Mouse (Mus musculus) liver, embryonic 11.5 days (tissue): ENCODE measurements at regions not wholly inside any gene's neighbourhood (a gene's known extent, or its start where the extent isn't known, plus 50 kb on each side); places are given as distances from the start of the nearest gene placed in this dataset.
A peak's percentile ranks its signal among the peaks of the same experiment; 100 is the strongest.

ENCODE experiments used
- ATAC-seq: fragments of 200-750 bp; cut with Nextera tagmentation; replicated peaks from 2 replicates; pipeline ENCODE4 v1.8.0; 2017; ENCODE audit warnings: moderate number of reproducible peaks, mild to moderate bottlenecking, moderate TSS enrichment, moderate library complexity; ENCODE audit not compliant: low FRiP score
- DNase-seq: peaks from one replicate; pipeline ENCODE4 v3.0.0-alpha.2; 2017; ENCODE audit warnings: low spot score
- H3K27ac ChIP-seq: fragments of 300-500 bp; sonication (generic); 2 replicates; pipeline ENCODE4 v1.5.1; 2014; ENCODE audit warnings: mild to moderate bottlenecking, low read depth, low read length, control low read depth
- H3K27me3 ChIP-seq: fragments of 300-500 bp; sonication (generic); replicated peaks from 2 replicates; pipeline ENCODE4 v1.6.1; 2014; ENCODE audit warnings: low read length, mixed read lengths; ENCODE audit not compliant: control insufficient read depth, insufficient read depth
- H3K36me3 ChIP-seq: fragments of 300-500 bp; sonication (generic); 2 replicates; pipeline ENCODE4 v1.6.1; 2014; ENCODE audit warnings: mild to moderate bottlenecking, low read length, moderate library complexity, mixed read lengths; ENCODE audit not compliant: control insufficient read depth, insufficient read depth
- H3K4me1 ChIP-seq: fragments of 300-500 bp; sonication (generic); replicated peaks from 2 replicates; pipeline ENCODE4 v1.6.1; 2014; ENCODE audit warnings: low read length, mixed read lengths; ENCODE audit not compliant: control insufficient read depth, insufficient read depth
- H3K4me2 ChIP-seq: fragments of 300-500 bp; sonication (generic); 2 replicates; pipeline ENCODE4 v1.6.1; 2014; ENCODE audit warnings: mild to moderate bottlenecking, control low read depth, moderate library complexity
- H3K4me3 ChIP-seq: fragments of 300-500 bp; sonication (generic); 2 replicates; pipeline ENCODE4 v1.5.1; 2014; ENCODE audit warnings: low read depth, low read length, control low read depth
- H3K9ac ChIP-seq: fragments of 300-500 bp; sonication (generic); 2 replicates; pipeline ENCODE4 v1.6.1; 2014; ENCODE audit warnings: low read depth, low read length, control low read depth
- H3K9me3 ChIP-seq: fragments of 300-500 bp; sonication (generic); 2 replicates; pipeline ENCODE4 v1.6.1; 2016; ENCODE audit warnings: low read length, inconsistent platforms, mixed read lengths; ENCODE audit not compliant: control insufficient read depth
- WGBS: fragments of 180-500 bp; shearing (Covaris S2); extraction: QIAGEN DNeasy Blood & Tissue Kit; methylation state at CpG from one replicate; pipeline ENCODE4 v1.1.7; 2014; 5-methylcytosine and 5-hydroxymethylcytosine counted together

- no peak for DNase-seq
These were observed 58.6 kb downstream of the Drd1 start for GRCm38 (mm10) chr13:53996867-53997266.

GRCm38 (mm10) chr13:53992863-53993451, 62.5 kb downstream of the Drd1 start:
- no peaks in the 10 kb centered on the region for H3K4me1 ChIP-seq
- ATAC-seq (no peak), DNase-seq (no peak)
- no peak overlapping the region for H3K4me2 ChIP-seq
- H3K36me3 ChIP-seq: no peaks in the 10 kb centered on the region
- no peaks in the 10 kb centered on the region for H3K9me3 ChIP-seq
- no peak overlapping the region for H3K9ac ChIP-seq
- 57% methylated on average over 7 of the region's 7 CpGs for WGBS
- no peak overlapping the region for H3K27ac ChIP-seq
- no peak overlapping the region for H3K4me3 ChIP-seq
- no peaks in the 10 kb centered on the region for H3K27me3 ChIP-seq

More at GRCm38 (mm10) chr13:53996867-53997266, 58.6 kb downstream of the Drd1 start:
- 65% methylated on average over 1 of the region's 1 CpGs for WGBS
- ATAC-seq: no peak
- H3K4me1 ChIP-seq: no peaks in the 10 kb centered on the region
- no peak overlapping the region for H3K4me2 ChIP-seq
- no peaks in the 10 kb centered on the region for H3K27me3 ChIP-seq
- no peak overlapping the region for H3K4me3 ChIP-seq
- H3K9me3 ChIP-seq: no peaks in the 10 kb centered on the region
- H3K27ac ChIP-seq: no peak overlapping the region
- no peak overlapping the region for H3K9ac ChIP-seq
- H3K36me3 ChIP-seq: no peaks in the 10 kb centered on the region

- Histone ChIP-seq H3K4me2 (no peak overlapping the region), H3K4me1 (no peaks in the 10 kb centered on the region), H3K9ac (no peak overlapping the region), H3K36me3 (no peaks in the 10 kb centered on the region), H3K4me3 (no peak overlapping the region), H3K27me3 (no peaks in the 10 kb centered on the region), H3K9me3 (no peaks in the 10 kb centered on the region), H3K27ac (no peak overlapping the region)
- ATAC-seq (no peak), DNase-seq (peak; percentile 3)
- 22% methylated on average over 2 of the region's 2 CpGs for WGBS
These were observed 76.3 kb downstream of the Drd1 start for GRCm38 (mm10) chr13:53979226-53979625.

- no peak overlapping the region for H3K4me2 ChIP-seq
- no peak for ATAC-seq
- no peak overlapping the region for H3K4me3 ChIP-seq
- DNase-seq: no peak
- H3K4me1 ChIP-seq: no peaks in the 10 kb centered on the region
- 0 out of 2 replicates have a peak, but pooled peaks cover 3% of the 10 kb centered on the region for H3K9me3 ChIP-seq
- H3K36me3 ChIP-seq: no peaks in the 10 kb centered on the region
- no peaks in the 10 kb centered on the region for H3K27me3 ChIP-seq
- no peak overlapping the region for H3K27ac ChIP-seq
- WGBS: 87% methylated on average over 2 of the region's 2 CpGs
- H3K9ac ChIP-seq: no peak overlapping the region
These were observed 86.1 kb downstream of the Drd1 start for GRCm38 (mm10) chr13:53969421-53969820.

GRCm38 (mm10) chr13:53956167-53956566, 99.3 kb downstream of the Drd1 start:
- 83% methylated on average over 15 of the region's 15 CpGs for WGBS

GRCm38 (mm10) chr13:53948056-53948455, 107.4 kb downstream of the Drd1 start:
- Histone ChIP-seq H3K27ac (no peak overlapping the region), H3K27me3 (no peaks in the 10 kb centered on the region), H3K9ac (no peak overlapping the region), H3K4me3 (no peak overlapping the region), H3K4me1 (no peaks in the 10 kb centered on the region), H3K4me2 (no peak overlapping the region), H3K36me3 (no peaks in the 10 kb centered on the region), H3K9me3 (no peaks in the 10 kb centered on the region)
- ATAC-seq (no peak), DNase-seq (no peak)
- 5% methylated on average over 4 of the region's 4 CpGs for WGBS

More at GRCm38 (mm10) chr13:53956167-53956566, 99.3 kb downstream of the Drd1 start:
- Histone ChIP-seq H3K9me3 (no peaks in the 10 kb centered on the region), H3K9ac (no peak overlapping the region), H3K4me3 (no peak overlapping the region), H3K4me1 (no peaks in the 10 kb centered on the region), H3K36me3 (no peaks in the 10 kb centered on the region), H3K27ac (no peak overlapping the region), H3K4me2 (no peak overlapping the region), H3K27me3 (no peaks in the 10 kb centered on the region)
- DNase-seq: no peak
- ATAC-seq: no peak

- Histone ChIP-seq H3K36me3 (no peaks in the 10 kb centered on the region), H3K4me1 (no peaks in the 10 kb centered on the region), H3K9me3 (no peaks in the 10 kb centered on the region), H3K4me2 (no peak overlapping the region), H3K27me3 (no peaks in the 10 kb centered on the region), H3K4me3 (no peak overlapping the region), H3K27ac (no peak overlapping the region), H3K9ac (no peak overlapping the region)
- DNase-seq (no peak), ATAC-seq (no peak)
- 51% methylated on average over 5 of the region's 5 CpGs for WGBS
These were observed 109.8 kb downstream of the Drd1 start for GRCm38 (mm10) chr13:53945681-53946080.

- H3K9me3 ChIP-seq: no peaks in the 10 kb centered on the region
- no peaks in the 10 kb centered on the region for H3K4me1 ChIP-seq
- H3K36me3 ChIP-seq: no peaks in the 10 kb centered on the region
- H3K4me2 ChIP-seq: no peak overlapping the region
- no peak overlapping the region for H3K4me3 ChIP-seq
- H3K27me3 ChIP-seq: no peaks in the 10 kb centered on the region
- no peak overlapping the region for H3K9ac ChIP-seq
- DNase-seq (no peak), ATAC-seq (no peak)
- WGBS: 86% methylated on average over 13 of the region's 13 CpGs
- H3K27ac ChIP-seq: no peak overlapping the region
These were observed 114.3 kb downstream of the Drd1 start for GRCm38 (mm10) chr13:53941005-53941747.

- ATAC-seq: no peak
- WGBS: 87% methylated on average over 14 of the region's 14 CpGs
- no peak for DNase-seq
These were observed 120.3 kb downstream of the Drd1 start for GRCm38 (mm10) chr13:53935174-53935699.

More at GRCm38 (mm10) chr13:53935174-53935699, 120.3 kb downstream of the Drd1 start:
- no peak overlapping the region for H3K4me3 ChIP-seq
- H3K9ac ChIP-seq: no peak overlapping the region
- H3K27me3 ChIP-seq: no peaks in the 10 kb centered on the region
- no peak overlapping the region for H3K4me2 ChIP-seq
- H3K27ac ChIP-seq: no peak overlapping the region
- no peaks in the 10 kb centered on the region for H3K4me1 ChIP-seq
- H3K36me3 ChIP-seq: no peaks in the 10 kb centered on the region
- no peaks in the 10 kb centered on the region for H3K9me3 ChIP-seq
